Mouse (Mus musculus) forebrain, postnatal 0 days (tissue): ENCODE measurements at regions not wholly inside any gene's neighbourhood (a gene's known extent, or its start where the extent isn't known, plus 50 kb on each side); places are given as distances from the start of the nearest gene placed in this dataset.

Experiments used
- ATAC-seq: fragments of 200-750 bp; cut with Nextera tagmentation; 2 replicates; pipeline ENCODE4 v1.8.0; 2017; ENCODE audit warnings: mild to moderate bottlenecking, moderate library complexity
- DNase-seq: peaks from one replicate; pipeline ENCODE4 v3.0.0-alpha.2; 2015
- H3K27ac ChIP-seq: fragments of 300-500 bp; sonication (generic); 2 replicates; pipeline ENCODE4 v1.5.1; 2014; ENCODE audit warnings: low read depth, mild to moderate bottlenecking, antibody characterized with exemption, low read length, moderate library complexity, mixed read lengths
- H3K27me3 ChIP-seq: fragments of 300-500 bp; sonication (generic); 2 replicates; pipeline ENCODE4 v1.6.1; 2014; ENCODE audit warnings: mild to moderate bottlenecking, low read length, mixed read lengths; ENCODE audit not compliant: insufficient read depth
- H3K36me3 ChIP-seq: fragments of 300-500 bp; sonication (generic); 2 replicates; pipeline ENCODE4 v1.6.1; 2014; ENCODE audit warnings: mild to moderate bottlenecking, moderate library complexity; ENCODE audit not compliant: insufficient read depth
- H3K4me1 ChIP-seq: fragments of 300-500 bp; sonication (generic); 2 replicates; pipeline ENCODE4 v1.6.1; 2014; ENCODE audit warnings: antibody characterized with exemption; ENCODE audit not compliant: insufficient read depth
- H3K4me2 ChIP-seq: fragments of 300-500 bp; sonication (generic); 2 replicates; pipeline ENCODE4 v1.6.1; 2014; ENCODE audit warnings: low read depth, mild to moderate bottlenecking, moderate library complexity
- H3K4me3 ChIP-seq: fragments of 300-500 bp; sonication (generic); 2 replicates; pipeline ENCODE4 v1.5.1; 2014; ENCODE audit warnings: low read depth, low read length, mixed read lengths
- H3K9ac ChIP-seq: fragments of 300-500 bp; sonication (generic); 2 replicates; pipeline ENCODE4 v1.6.1; 2014; ENCODE audit warnings: mild to moderate bottlenecking
- H3K9me3 ChIP-seq: fragments of 300-500 bp; sonication (generic); 2 replicates; pipeline ENCODE4 v1.6.1; 2016; ENCODE audit warnings: low read length
- CTCF ChIP-seq: sonication (generic); IDR thresholded peaks from 2 replicates; pipeline ENCODE4 v1.5.1; 2016; ENCODE audit warnings: antibody characterized with exemption, control low read depth, low read depth
- WGBS: fragments of 180-500 bp; shearing (Covaris S2); extraction: QIAGEN DNeasy Blood & Tissue Kit; methylation state at CpG from one replicate; pipeline ENCODE4 v1.1.7; 2014; 5-methylcytosine and 5-hydroxymethylcytosine counted together

DNA sequence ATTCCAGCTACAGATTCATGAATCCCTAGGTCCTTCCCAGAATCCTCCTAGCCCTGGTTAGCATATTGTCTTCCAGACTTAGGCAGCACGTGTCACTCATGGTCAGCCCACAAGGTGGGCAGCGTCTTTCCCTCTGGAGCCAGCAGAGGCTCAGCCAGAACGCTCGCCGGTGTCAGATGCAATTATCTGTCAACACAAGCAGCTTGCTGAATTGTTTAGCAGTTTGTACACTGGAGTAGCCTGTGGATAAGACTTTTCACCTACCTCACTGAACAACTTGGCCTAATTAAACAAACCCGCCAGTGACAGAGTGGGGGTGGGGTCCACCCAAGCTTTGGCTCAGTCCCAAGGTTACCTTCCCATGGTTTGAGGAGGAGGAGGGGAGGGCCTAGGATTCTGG is 285.4 kb upstream of the Kcnab2 start:
- 28% methylated on average over 6 of the region's 6 CpGs for WGBS
- no peaks in the 10 kb centered on the region for H3K27me3 ChIP-seq

DNA sequence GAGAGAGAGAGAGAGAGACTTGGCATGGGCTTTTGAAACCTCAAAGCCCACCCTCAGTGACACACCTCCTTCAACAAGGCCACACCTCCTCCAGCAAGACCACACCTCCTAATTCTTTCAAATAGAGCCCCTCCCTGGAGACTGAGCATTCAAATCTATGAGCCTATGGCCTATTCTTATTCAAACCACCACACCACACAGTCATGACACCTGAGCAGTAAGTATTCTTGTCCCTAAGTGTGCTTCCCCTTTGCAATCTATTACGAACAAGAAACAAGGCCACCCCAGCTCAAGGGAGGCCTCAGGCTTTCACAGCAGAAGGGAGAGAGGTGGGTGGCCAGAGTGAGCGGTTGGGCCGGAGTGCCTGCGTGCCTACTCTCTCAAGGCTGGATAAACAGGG is 284.9 kb upstream of the Kcnab2 start:
- Histone ChIP-seq H3K27me3 (no peaks in the 10 kb centered on the region), H3K4me3 (no peak overlapping the region), H3K9ac (no peak overlapping the region), H3K36me3 (no peaks in the 10 kb centered on the region), H3K4me1 (no peaks in the 10 kb centered on the region), H3K27ac (no peak overlapping the region), H3K4me2 (no peak overlapping the region), H3K9me3 (no peaks in the 10 kb centered on the region)
- TF ChIP-seq CTCF, result no peak
- 77% methylated on average over 4 of the region's 4 CpGs for WGBS
- no peak for DNase-seq
- no peak for ATAC-seq

More for the DNA sequence above, 285.4 kb upstream of the Kcnab2 start:
- Histone ChIP-seq H3K4me1 (no peaks in the 10 kb centered on the region), H3K4me2 (no peak overlapping the region), H3K9me3 (no peaks in the 10 kb centered on the region), H3K9ac (no peak overlapping the region), H3K36me3 (no peaks in the 10 kb centered on the region), H3K27ac (no peak overlapping the region), H3K4me3 (no peak overlapping the region)
- TF ChIP-seq CTCF, result no peak
- no peak for DNase-seq
- no peak for ATAC-seq

DNA sequence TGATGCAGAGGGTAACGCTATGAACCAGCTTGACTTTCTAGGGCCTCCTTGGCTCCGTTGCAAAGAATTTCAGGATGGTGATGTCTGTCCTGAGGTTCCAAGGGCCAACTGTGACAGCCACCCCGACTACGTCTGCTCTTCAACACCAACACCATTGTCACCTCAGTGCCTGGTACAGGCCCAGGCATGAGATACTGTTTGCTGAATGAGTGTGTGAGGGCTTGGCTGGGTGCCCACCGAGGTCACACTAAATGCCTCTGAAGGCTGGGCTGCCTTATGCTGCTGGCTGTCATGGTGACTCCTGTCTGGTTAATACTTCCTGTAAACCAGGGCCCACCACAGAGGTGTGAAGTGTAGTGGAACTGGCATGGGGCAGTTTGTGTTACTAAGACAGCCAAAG is 279.5 kb upstream of the Kcnab2 start:
- Histone ChIP-seq H3K36me3 (no peaks in the 10 kb centered on the region), H3K4me2 (no peak overlapping the region), H3K9ac (no peak overlapping the region), H3K27me3 (no peaks in the 10 kb centered on the region), H3K4me3 (no peak overlapping the region), H3K4me1 (no peaks in the 10 kb centered on the region), H3K9me3 (0 out of 2 replicates have a peak, but pooled peaks cover 2% of the 10 kb centered on the region), H3K27ac (no peak overlapping the region)
- WGBS, result 64% methylated on average over 5 of the region's 5 CpGs
- DNase-seq (no peak), ATAC-seq (no peak)
- TF ChIP-seq CTCF, result no peak

DNA sequence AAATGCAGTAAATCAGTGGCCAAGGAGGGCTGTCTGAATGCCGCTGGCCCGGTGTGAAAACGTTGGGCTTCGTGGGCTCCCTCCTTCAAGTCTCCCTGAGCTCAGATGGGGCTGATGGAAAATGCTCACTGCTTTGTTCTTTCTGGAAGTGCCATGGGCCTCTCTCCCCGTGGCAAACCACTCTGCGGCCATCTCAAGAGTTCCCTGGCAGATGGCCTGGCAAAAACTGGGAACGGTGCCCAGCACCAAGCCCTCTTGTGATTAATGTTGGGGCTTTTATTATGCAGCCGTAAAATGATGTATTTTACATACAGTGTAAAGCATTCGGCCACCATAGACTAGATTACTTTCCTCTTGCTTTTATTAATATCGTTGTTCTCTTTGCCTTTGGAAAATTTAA is 278.9 kb upstream of the Kcnab2 start:
- H3K9ac ChIP-seq, result no peak overlapping the region

DNA sequence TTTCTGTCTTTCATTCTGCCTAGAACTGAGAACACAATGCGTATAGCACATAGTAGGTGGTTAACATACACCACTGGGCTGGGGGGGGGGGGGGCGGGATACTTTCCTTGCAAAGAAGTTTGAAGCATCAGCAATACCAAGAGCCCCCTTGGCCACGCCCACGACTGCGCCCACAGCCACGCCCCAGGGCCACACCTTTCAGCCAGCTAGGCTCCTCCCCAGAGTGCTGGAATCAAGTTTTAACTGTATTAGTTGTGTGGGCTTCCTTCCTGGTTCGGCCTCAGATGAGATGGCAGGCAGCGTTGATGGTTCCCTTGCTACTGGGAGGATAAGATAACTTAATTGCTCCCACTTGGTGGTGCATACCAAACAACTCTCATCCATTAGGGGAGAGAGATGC is 278.1 kb upstream of the Kcnab2 start:
- 88% methylated on average over 8 of the region's 8 CpGs for WGBS

More for the DNA sequence above, 278.9 kb upstream of the Kcnab2 start:
- H3K4me2 ChIP-seq, result no peak overlapping the region
- no peak for TF ChIP-seq CTCF
- 0 out of 2 replicates have a peak, but pooled peaks cover 5% of the 10 kb centered on the region for H3K9me3 ChIP-seq
- peak; percentile 10; the same call in 1 of the 2 replicates for ATAC-seq
- H3K4me1 ChIP-seq, result no peaks in the 10 kb centered on the region
- 0 out of 2 replicates have a peak overlapping the region, but pooled peaks have one; percentile 35 for H3K27ac ChIP-seq
- H3K4me3 ChIP-seq, result no peak overlapping the region
- no peaks in the 10 kb centered on the region for H3K36me3 ChIP-seq
- WGBS, result 20% methylated on average over 10 of the region's 10 CpGs
- H3K27me3 ChIP-seq, result no peaks in the 10 kb centered on the region
- DNase-seq, result peak; percentile 62

DNA sequence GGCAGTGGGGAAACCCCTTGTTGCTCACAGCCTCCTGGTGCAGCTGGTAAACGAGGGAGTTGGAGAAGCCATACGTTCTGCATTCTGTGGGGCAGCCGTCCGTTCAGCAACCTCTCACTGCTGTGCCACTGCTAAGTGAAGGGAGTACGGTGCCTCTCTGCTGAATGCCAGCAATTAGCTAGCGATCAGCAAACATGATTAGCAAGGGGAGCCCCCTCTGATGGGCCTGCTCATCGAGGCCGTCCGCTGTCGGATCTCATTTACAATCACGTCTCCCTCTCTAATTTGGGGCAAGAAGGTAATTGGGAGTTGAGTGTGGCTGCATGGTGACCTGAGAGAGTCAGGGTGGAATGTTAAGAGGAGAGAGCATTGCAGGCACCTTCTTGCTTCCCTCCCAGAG is 266.7 kb upstream of the Kcnab2 start:
- Histone ChIP-seq H3K4me3 (no peak overlapping the region), H3K36me3 (no peaks in the 10 kb centered on the region), H3K9me3 (no peaks in the 10 kb centered on the region), H3K27ac (no peak overlapping the region), H3K9ac (no peak overlapping the region), H3K4me1 (no peaks in the 10 kb centered on the region), H3K27me3 (no peaks in the 10 kb centered on the region), H3K4me2 (no peak overlapping the region)
- WGBS, result 8% methylated on average over 11 of the region's 11 CpGs
- DNase-seq (no peak), ATAC-seq (peak; percentile 27)
- no peak for TF ChIP-seq CTCF

More for the DNA sequence above, 278.1 kb upstream of the Kcnab2 start:
- Histone ChIP-seq H3K9ac (no peak overlapping the region), H3K27ac (0 out of 2 replicates have a peak overlapping the region, but pooled peaks have one; percentile 35), H3K27me3 (no peaks in the 10 kb centered on the region), H3K4me1 (no peaks in the 10 kb centered on the region), H3K36me3 (no peaks in the 10 kb centered on the region), H3K4me2 (no peak overlapping the region), H3K9me3 (0 out of 2 replicates have a peak, but pooled peaks cover 5% of the 10 kb centered on the region), H3K4me3 (no peak overlapping the region)
- DNase-seq, result no peak
- ATAC-seq, result no peak
- TF ChIP-seq CTCF, result no peak

DNA sequence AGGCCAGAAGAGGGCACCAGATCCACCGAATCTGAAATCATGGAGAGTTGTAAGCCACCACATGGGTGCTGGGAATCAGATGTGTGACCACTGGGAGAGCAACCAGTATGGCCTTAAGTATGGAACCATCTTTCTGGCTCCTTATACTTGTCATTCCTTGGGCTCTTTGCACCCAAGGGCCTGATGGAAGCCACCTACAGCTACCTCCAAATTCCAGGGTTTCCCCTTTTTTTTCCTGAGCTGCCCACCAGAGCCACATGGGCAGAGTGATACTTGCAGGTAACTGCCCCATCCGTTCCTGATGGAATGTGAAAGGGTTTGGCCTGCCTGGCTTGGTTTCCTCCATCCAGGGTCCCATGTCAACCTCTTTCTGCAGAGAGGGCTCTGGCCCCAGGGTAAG is 255.3 kb upstream of the Kcnab2 start:
- no peaks in the 10 kb centered on the region for H3K9me3 ChIP-seq
- no peak for DNase-seq
- 0 out of 2 replicates have a peak, but pooled peaks cover 3% of the 10 kb centered on the region for H3K4me1 ChIP-seq
- no peaks in the 10 kb centered on the region for H3K36me3 ChIP-seq
- H3K4me3 ChIP-seq, result no peak overlapping the region
- 84% methylated on average over 2 of the region's 2 CpGs for WGBS
- 0 out of 2 replicates have a peak, but pooled peaks have one; percentile 11 for TF ChIP-seq CTCF
- ATAC-seq, result no peak
- H3K4me2 ChIP-seq, result no peak overlapping the region
- H3K27me3 ChIP-seq, result no peaks in the 10 kb centered on the region
- H3K27ac ChIP-seq, result no peak overlapping the region
- H3K9ac ChIP-seq, result no peak overlapping the region
